Mouse (Mus musculus) liver, postnatal 0 days (tissue): ENCODE measurements at regions not wholly inside any gene's neighbourhood (a gene's known extent, or its start where the extent isn't known, plus 50 kb on each side); places are given as distances from the start of the nearest gene placed in this dataset.

Experiments used
- ATAC-seq: fragments of 200-750 bp; cut with Nextera tagmentation; 2 replicates; pipeline ENCODE4 v1.8.0; 2017; ENCODE audit warnings: mild to moderate bottlenecking, moderate library complexity
- DNase-seq: peaks from one replicate; pipeline ENCODE4 v3.0.0-alpha.2; 2016
- H3K27ac ChIP-seq: fragments of 300-500 bp; sonication (generic); 2 replicates; pipeline ENCODE4 v1.5.1; 2014; ENCODE audit warnings: antibody characterized with exemption, moderate library complexity, mild to moderate bottlenecking, low read depth
- H3K27me3 ChIP-seq: fragments of 300-500 bp; sonication (generic); 2 replicates; pipeline ENCODE4 v1.6.1; 2014; ENCODE audit warnings: low read length, control low read depth, mixed read lengths; ENCODE audit not compliant: insufficient read depth
- H3K36me3 ChIP-seq: fragments of 300-500 bp; sonication (generic); replicated peaks from 2 replicates; pipeline ENCODE4 v1.6.1; 2014; ENCODE audit warnings: mild to moderate bottlenecking, control low read depth, low read length, moderate library complexity, mixed read lengths; ENCODE audit not compliant: insufficient read depth
- H3K4me1 ChIP-seq: fragments of 300-500 bp; sonication (generic); 2 replicates; pipeline ENCODE4 v1.6.1; 2014; ENCODE audit warnings: antibody characterized with exemption, mild to moderate bottlenecking, control low read depth; ENCODE audit not compliant: insufficient read depth
- H3K4me2 ChIP-seq: fragments of 300-500 bp; sonication (generic); 2 replicates; pipeline ENCODE4 v1.6.1; 2014; ENCODE audit warnings: low read depth, mild to moderate bottlenecking, low read length, moderate library complexity, mixed read lengths
- H3K4me3 ChIP-seq: fragments of 300-500 bp; sonication (generic); 2 replicates; pipeline ENCODE4 v1.5.1; 2014; ENCODE audit warnings: low read depth, low read length
- H3K9ac ChIP-seq: fragments of 300-500 bp; sonication (generic); replicated peaks from 2 replicates; pipeline ENCODE4 v1.6.1; 2014; ENCODE audit warnings: mild to moderate bottlenecking, moderate library complexity
- H3K9me3 ChIP-seq: fragments of 300-500 bp; sonication (generic); 2 replicates; pipeline ENCODE4 v1.6.1; 2016; ENCODE audit warnings: mild to moderate bottlenecking, control low read depth, low read length, mixed read lengths
- CTCF ChIP-seq: sonication (generic); IDR thresholded peaks from 2 replicates; pipeline ENCODE4 v1.5.1; 2016; ENCODE audit warnings: antibody characterized with exemption, low read depth
- EP300 ChIP-seq: IDR thresholded peaks from 2 replicates; pipeline ENCODE4 v1.6.1; 2016; ENCODE audit warnings: antibody characterized with exemption, low read depth, mild to moderate bottlenecking
- WGBS: fragments of 180-500 bp; shearing (Covaris S2); extraction: QIAGEN DNeasy Blood & Tissue Kit; methylation state at CpG from one replicate; pipeline ENCODE4 v1.1.7; 2014; ENCODE audit not compliant: insufficient replicate concordance; 5-methylcytosine and 5-hydroxymethylcytosine counted together

- Histone ChIP-seq H3K9ac (no peak overlapping the region), H3K27ac (no peak overlapping the region), H3K36me3 (no peaks in the 10 kb centered on the region), H3K9me3 (no peaks in the 10 kb centered on the region), H3K4me1 (no peaks in the 10 kb centered on the region), H3K27me3 (no peaks in the 10 kb centered on the region), H3K4me3 (no peak overlapping the region), H3K4me2 (no peak overlapping the region)
- no peak for TF ChIP-seq CTCF
- TF ChIP-seq EP300: no peak
- DNase-seq (no peak), ATAC-seq (no peak)
- WGBS: 77% methylated on average over 4 of the region's 4 CpGs
Measured at GRCm38 (mm10) chr2:54033277-54033676, 52.1 kb downstream of the Rprm start.

GRCm38 (mm10) chr2:54028851-54029250 lies 56.5 kb downstream of the Rprm start:
- Histone ChIP-seq H3K27me3 (no peaks in the 10 kb centered on the region), H3K9me3 (no peaks in the 10 kb centered on the region), H3K4me2 (no peak overlapping the region), H3K4me3 (no peak overlapping the region), H3K9ac (no peak overlapping the region), H3K4me1 (no peaks in the 10 kb centered on the region), H3K36me3 (no peaks in the 10 kb centered on the region), H3K27ac (no peak overlapping the region)
- 63% methylated on average over 2 of the region's 2 CpGs for WGBS
- no peak for DNase-seq
- TF ChIP-seq EP300 (no peak), CTCF (no peak)
- ATAC-seq: no peak

GRCm38 (mm10) chr2:54022708-54023107 lies 62.6 kb downstream of the Rprm start:
- Histone ChIP-seq H3K9ac (no peak overlapping the region), H3K4me1 (no peaks in the 10 kb centered on the region), H3K4me3 (no peak overlapping the region), H3K27me3 (no peaks in the 10 kb centered on the region), H3K9me3 (no peaks in the 10 kb centered on the region), H3K4me2 (no peak overlapping the region), H3K36me3 (no peaks in the 10 kb centered on the region), H3K27ac (no peak overlapping the region)
- no peak for ATAC-seq
- 77% methylated on average over 4 of the region's 4 CpGs for WGBS
- no peak for DNase-seq
- TF ChIP-seq CTCF (no peak), EP300 (no peak)

GRCm38 (mm10) chr2:53990157-53990556 lies 95.2 kb downstream of the Rprm start:
- no peak for ATAC-seq
- no peak for DNase-seq
- no peak overlapping the region for H3K4me3 ChIP-seq
- H3K9ac ChIP-seq: no peak overlapping the region
- 37% methylated on average over 2 of the region's 2 CpGs for WGBS
- H3K27ac ChIP-seq: no peak overlapping the region
- no peaks in the 10 kb centered on the region for H3K27me3 ChIP-seq
- no peak for TF ChIP-seq CTCF
- TF ChIP-seq EP300: no peak
- H3K4me1 ChIP-seq: no peaks in the 10 kb centered on the region
- no peaks in the 10 kb centered on the region for H3K9me3 ChIP-seq
- no peaks in the 10 kb centered on the region for H3K36me3 ChIP-seq
- no peak overlapping the region for H3K4me2 ChIP-seq

GRCm38 (mm10) chr2:53975707-53976106 lies 109.6 kb downstream of the Rprm start:
- H3K9ac ChIP-seq: no peak overlapping the region
- 72% methylated on average over 4 of the region's 4 CpGs for WGBS
- TF ChIP-seq CTCF (no peak), EP300 (no peak)
- no peak overlapping the region for H3K27ac ChIP-seq
- H3K36me3 ChIP-seq: no peaks in the 10 kb centered on the region
- no peak for DNase-seq
- no peaks in the 10 kb centered on the region for H3K4me1 ChIP-seq
- H3K4me2 ChIP-seq: no peak overlapping the region
- H3K4me3 ChIP-seq: no peak overlapping the region
- H3K9me3 ChIP-seq: no peaks in the 10 kb centered on the region
- ATAC-seq: no peak
- no peaks in the 10 kb centered on the region for H3K27me3 ChIP-seq

- no peaks in the 10 kb centered on the region for H3K4me1 ChIP-seq
- H3K27me3 ChIP-seq: no peaks in the 10 kb centered on the region
- 61% methylated on average over 1 of the region's 1 CpGs for WGBS
- no peaks in the 10 kb centered on the region for H3K36me3 ChIP-seq
- H3K4me2 ChIP-seq: no peak overlapping the region
- no peak for TF ChIP-seq CTCF
- TF ChIP-seq EP300: no peak
- no peak overlapping the region for H3K4me3 ChIP-seq
- H3K9ac ChIP-seq: no peak overlapping the region
- no peak for DNase-seq
- H3K27ac ChIP-seq: no peak overlapping the region
- no peak for ATAC-seq
- no peaks in the 10 kb centered on the region for H3K9me3 ChIP-seq
Measured at GRCm38 (mm10) chr2:53960499-53960898, 124.9 kb downstream of the Rprm start.

GRCm38 (mm10) chr2:53948237-53948636 lies 137.1 kb downstream of the Rprm start:
- Histone ChIP-seq H3K36me3 (no peaks in the 10 kb centered on the region), H3K9ac (no peak overlapping the region), H3K4me1 (no peaks in the 10 kb centered on the region), H3K4me2 (no peak overlapping the region), H3K27me3 (no peaks in the 10 kb centered on the region), H3K4me3 (no peak overlapping the region), H3K9me3 (no peaks in the 10 kb centered on the region), H3K27ac (no peak overlapping the region)
- no peak for ATAC-seq
- DNase-seq: no peak
- TF ChIP-seq EP300: no peak
- TF ChIP-seq CTCF: no peak
- WGBS: 37% methylated on average over 2 of the region's 2 CpGs
